Mouse (Mus musculus): ENCODE measurements around the gene Exosc2. TPM values are rescaled to one million over a fixed set of nuclear protein-coding genes. Genes with fewer than 3 reads are reported as not detected.

Exosc2 gene
- total RNA-seq, 4 experiments from 2014 or later = 22.7 to 25.3 (median 23.5) TPM

DNA sequence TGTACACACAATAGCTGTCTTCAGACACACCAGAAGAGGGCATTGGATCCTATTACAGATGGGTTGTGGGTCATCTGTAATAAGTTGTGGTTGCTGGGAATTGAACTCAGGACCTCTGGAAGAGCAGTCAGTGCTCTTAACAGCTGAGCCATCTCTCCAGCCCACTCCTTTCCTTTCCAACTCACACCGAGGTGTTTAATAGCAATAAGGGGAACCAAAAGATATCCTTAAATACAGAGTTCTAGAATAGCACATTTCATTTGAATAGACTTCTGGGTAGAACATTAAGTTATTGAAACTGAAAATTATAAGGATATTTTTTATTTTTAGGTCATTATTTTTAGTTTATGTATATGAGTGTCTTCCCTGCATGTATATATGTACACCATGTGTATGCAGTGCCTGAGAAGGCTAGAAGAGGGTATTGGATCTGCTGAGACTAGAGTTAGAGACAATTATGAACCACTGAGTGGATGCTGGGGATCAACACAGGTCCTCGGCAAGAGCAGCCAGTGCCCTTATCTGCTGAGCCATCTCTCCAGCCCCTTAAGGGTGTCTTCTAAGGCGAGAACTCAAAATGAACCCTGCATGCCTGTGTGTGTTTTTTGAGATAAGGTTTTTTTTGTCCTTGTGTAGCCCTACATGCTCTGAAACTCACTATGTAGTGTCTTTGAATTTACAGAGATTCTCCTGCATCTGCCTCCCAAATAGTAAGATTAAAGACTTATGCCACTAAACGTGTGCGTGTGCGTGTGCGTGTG, 54.4 kb downstream of the Exosc2 start:
- DNase-seq (ENCODE audit: low spot score in 2 of 2) = no peak

DNA sequence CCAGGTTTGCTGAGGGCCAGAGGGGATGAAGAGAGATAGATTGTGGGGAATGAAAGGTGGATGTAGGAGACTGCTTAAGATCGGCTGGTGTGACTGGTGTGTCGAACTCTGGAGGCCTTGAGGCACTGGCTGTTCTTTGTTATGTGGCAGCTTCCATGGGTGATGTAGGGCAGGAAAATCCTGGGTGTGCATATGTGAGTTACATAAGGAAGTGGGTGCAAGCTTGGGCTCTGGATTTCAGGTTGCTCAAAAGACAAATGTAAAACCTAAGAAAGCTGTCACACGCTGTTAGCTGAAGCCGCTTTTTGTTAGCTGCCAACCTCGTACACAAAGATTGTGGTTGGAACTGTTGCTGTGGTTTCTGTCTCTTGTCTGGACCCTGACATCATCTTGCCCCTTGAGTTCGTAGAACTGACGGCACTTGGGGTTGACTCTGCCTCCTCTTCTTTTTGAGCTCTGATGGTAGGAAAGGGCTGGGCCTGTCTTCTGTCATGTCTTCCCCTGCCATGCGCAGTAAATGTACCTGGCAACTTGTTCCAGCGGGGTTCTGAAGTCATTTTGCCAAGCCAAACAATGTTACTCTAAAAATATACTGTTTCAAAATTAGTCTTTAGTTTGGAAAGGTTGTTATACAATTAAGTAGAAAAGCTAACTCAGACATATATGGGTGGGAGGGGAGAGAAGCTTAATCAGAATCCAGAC, 57.2 kb downstream of the Exosc2 start:
- DNase-seq (ENCODE audit: low spot score in 2 of 2) = no peak

DNA sequence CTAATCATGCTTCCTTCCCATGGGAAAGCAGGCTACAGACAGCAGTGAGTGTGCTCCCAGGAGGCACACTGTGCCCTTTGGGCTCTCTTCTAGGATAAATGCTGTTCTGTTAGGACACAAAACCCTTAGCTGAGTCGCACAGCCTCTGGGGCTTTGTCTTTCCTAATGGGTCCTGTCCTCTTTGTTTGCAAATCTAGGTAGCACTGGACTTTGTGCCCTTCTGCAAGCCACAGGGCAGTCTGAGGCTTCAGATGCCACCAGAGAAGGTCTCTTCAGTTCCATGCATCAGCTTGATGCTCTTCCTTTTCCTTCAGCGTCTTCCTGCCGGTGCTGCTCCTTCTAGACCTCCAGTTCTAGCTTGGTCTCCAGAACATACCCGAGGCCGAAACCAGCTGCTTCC, 60.1 kb downstream of the Exosc2 start:
- no peak for DNase-seq (ENCODE audit: low spot score in 2 of 2)

Other genes with a start within 250 kb of the Exosc2 start
- gene Ass1, start 200.5 kb upstream of the Exosc2 start, total RNA-seq (2022) = 10 to 100 TPM; 35.1 to 46.8 (median 38.7) TPM
- gene Fubp3, start 98.1 kb upstream of the Exosc2 start, total RNA-seq (2022) = 10 to 100 TPM; 35.5 to 47.2 (median 43.6) TPM
- gene Prdm12, start 30.7 kb upstream of the Exosc2 start, total RNA-seq (2022) = under 1 TPM in 2 of 4 experiments, not detected in 2; 0.14 to 0.37 TPM
- 10 to 100 TPM; 45.2 to 52.9 (median 46.9) TPM for gene Abl1, start 17.7 kb downstream of the Exosc2 start, total RNA-seq (2022)
- gene Qrfp, start 139.9 kb downstream of the Exosc2 start, total RNA-seq (2022) = not detected
- 100 to 1,000 TPM in 1 of 4 experiments, 10 to 100 TPM in 3; 82.5 to 102 (median 90.0) TPM for gene Fibcd1, start 175.3 kb downstream of the Exosc2 start, total RNA-seq (2022)
- 1 to 10 TPM; 6.2 to 7.0 (median 6.5) TPM for gene Lamc3, start 216.6 kb downstream of the Exosc2 start, total RNA-seq (2022)

Data from layer of hippocampus, adult 8-10 months (tissue).